Mouse (Mus musculus): ENCODE data around the gene Itih3. TPM values are rescaled to one million over a fixed set of nuclear protein-coding genes. Genes with fewer than 3 reads are reported as not detected.

Itih3 gene
- total RNA-seq, 2 experiments from 2014 or later, result 27.6 to 28.6 TPM

- no peak for TF ChIP-seq CTCF (conservative IDR thresholded peaks at IDR 0.05)
- DNase-seq (ENCODE audit: low spot score in 2 of 2), result no peak
- no peak overlapping the region for H3K27ac ChIP-seq
- no peak overlapping the region for H3K4me3 ChIP-seq
Observed at GRCm38 (mm10) chr14:30885298-30885697, 38.3 kb downstream of the Itih3 start.

DNA sequence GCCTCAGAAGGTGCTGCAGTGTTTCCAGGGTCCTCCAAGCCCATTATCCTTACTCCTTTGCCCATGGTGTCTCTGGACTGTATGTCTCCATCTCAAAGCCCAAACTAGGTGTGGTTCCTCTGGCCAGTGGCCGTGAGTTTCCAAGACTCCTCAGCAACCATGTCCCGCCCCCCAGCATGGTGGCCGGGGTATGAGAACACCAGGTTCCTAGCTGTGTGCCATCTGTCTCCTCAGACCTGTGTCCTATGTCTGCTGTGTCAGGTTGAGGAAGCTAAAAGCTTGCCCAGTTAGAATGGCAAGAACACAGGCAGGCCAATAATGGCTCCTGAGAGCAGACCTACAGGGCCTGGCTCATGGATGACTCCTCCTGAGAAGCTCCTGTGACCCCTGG lies 41.8 kb downstream of the Itih3 start:
- H3K27ac ChIP-seq, result no peak overlapping the region
- DNase-seq (ENCODE audit: low spot score in 2 of 2), result no peak
- peak; percentile 1; the same call in 1 of the 2 replicates for TF ChIP-seq CTCF (conservative IDR thresholded peaks at IDR 0.05)

DNA sequence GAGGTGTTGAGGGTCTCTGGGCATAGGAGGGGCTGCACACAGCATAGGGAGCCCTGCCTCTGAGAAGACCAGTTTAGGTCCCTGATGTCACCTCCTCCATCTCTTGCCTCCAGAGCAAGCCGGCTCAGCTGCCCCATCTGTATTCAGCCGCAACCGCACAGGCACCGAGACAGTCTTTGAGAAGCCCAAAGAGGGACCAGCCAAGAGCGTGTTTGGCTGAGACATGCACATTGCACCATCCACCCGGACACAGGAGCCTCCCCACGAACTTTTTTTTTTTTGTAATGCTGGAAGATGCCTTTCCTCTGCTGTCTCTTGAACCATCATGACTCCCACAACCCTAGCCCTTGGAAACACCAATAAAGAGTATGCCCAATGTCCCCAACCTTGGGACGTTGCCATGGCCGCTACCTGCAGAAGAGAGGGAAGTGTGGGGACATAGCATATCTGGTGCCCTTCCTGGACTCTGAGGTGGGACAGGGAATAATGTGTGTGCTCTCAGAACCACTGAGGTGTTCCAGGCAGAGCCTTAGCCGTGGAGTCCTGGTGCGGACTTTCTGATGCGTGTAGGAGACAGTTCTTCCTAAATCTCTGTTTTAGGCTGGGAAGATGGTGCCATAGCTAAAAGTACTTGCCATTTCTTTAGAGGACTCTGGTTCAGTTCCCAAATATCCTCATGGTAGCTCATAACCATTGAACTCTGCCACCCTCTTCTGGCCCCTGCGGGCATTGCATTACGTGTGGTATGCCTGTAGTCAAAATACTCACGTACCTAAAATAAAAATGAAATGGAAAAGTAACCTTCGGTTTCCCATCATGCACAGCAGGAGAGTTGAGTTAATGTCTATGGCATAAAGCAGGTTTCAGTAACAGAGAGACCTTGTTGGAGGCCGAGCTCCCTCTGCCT lies 42.5 kb downstream of the Itih3 start:
- peak; percentile 83 for TF ChIP-seq CTCF (conservative IDR thresholded peaks at IDR 0.05)
- DNase-seq (ENCODE audit: low spot score in 2 of 2), result peak in 1 of 2 experiments; percentile 57
- Histone ChIP-seq H3K27ac (no peak overlapping the region), H3K4me3 (no peak overlapping the region)

More for the DNA sequence above, 41.8 kb downstream of the Itih3 start:
- H3K4me3 ChIP-seq, result no peak overlapping the region

DNA sequence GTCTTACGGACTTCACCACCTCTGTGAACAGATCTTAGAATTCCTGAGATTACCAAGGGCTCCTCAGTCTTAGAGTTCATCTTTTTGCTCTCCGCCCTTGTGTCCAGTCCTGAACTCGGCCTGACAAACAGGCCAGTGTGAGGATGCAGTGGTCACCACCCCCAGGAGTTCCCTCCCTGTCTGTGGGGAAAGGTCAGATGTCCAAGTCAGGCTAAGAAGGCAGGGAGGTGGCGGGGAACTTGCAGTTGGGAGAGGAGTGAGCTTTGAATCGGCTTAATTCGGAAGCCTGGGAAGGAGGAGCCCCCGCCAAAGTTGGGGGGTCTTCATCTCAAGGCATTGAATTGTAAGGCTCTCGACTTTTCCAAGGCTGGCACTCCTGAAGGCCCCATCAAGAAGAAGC lies 43.3 kb downstream of the Itih3 start:
- H3K4me3 ChIP-seq, result no peak overlapping the region
- no peak overlapping the region for H3K27ac ChIP-seq
- TF ChIP-seq CTCF (conservative IDR thresholded peaks at IDR 0.05), result no peak
- DNase-seq (ENCODE audit: low spot score in 2 of 2), result no peak

DNA sequence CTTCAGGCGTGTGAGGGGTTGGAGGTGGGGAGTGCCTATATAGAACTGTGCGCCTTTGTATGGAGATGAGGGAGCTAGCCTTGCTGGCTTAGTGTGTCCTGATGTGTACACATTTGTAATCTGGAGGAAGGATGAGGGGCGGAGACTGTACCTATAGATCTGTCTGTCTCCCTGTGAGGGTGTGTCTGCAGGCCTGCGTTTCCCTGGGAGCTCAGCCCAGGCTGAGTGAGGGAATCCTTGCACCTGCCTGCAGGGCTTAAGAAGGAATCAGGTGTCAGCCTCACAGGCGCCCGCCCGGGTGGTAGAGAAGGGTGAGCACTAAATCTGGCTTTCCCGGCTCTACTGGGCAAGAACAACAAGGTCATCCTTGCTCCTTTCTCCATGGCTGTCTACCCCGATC lies 43.8 kb downstream of the Itih3 start:
- DNase-seq (ENCODE audit: low spot score in 2 of 2), result no peak
- Histone ChIP-seq H3K27ac (peak overlapping the region; percentile 28; the same call in 1 of the 2 replicates), H3K4me3 (no peak overlapping the region)
- no peak for TF ChIP-seq CTCF (conservative IDR thresholded peaks at IDR 0.05)

DNA sequence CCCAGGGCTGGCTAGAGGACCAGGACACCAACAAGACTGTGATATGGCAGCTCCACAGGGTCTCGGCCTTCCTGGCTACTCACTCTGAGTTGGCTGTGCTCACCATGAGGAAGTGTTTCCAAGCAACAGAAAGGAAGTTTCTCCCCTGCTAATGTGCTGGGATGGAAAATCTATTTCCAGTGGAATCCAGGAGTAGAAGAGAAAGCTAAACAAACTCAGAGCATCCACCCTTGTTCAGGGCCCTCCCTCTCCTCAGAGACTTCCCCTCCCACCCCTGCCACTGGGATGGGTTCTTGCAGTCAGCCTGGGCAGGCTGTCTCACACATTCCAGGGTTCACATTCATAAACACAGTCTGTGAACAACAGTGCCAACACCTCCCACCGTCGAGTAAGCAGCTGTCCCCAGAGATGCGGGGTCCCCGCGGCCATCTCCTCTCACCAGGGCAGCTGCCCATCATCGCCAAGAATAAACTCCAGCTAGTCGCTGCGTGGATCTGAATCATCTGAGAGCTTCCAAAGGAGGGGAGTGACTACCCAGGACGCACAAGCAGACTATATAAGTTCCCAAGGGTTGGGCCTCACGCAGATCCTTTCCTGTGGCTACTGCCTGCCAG lies 44.5 kb downstream of the Itih3 start, which contains the start of gene Mustn1:
Gene Mustn1 (plus strand): TSS at position 243 of the 614 bp plus-strand sequence.
- peak within 1 kb of the TSS; percentile 48; the same call in 1 of the 2 replicates for H3K27ac ChIP-seq
- no peak within 1 kb of the TSS for H3K4me3 ChIP-seq
- no peak for DNase-seq (ENCODE audit: low spot score in 2 of 2)
- TF ChIP-seq CTCF (conservative IDR thresholded peaks at IDR 0.05), result no peak

DNA sequence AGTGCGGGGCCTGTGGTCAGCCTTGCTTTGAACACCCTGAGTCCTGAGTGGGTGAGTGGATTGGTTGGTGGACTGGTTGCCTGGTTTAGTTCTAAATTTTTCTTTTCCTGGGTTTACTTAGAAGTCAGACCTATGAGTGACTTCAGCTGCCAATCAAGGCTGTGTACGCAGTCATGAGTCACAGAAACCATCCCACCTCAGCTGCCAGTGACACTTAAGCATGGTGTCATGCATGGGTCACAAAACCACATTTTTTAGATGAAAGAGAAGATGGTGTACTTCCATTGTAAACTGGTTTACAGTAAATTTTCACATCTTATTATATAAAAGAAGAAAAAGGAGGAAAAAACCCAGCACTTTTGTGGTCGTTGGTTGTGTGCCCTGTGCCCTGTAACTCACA lies 45.7 kb downstream of the Itih3 start:
- Histone ChIP-seq H3K27ac (no peak overlapping the region), H3K4me3 (no peak overlapping the region)
- TF ChIP-seq CTCF (conservative IDR thresholded peaks at IDR 0.05), result no peak
- DNase-seq (ENCODE audit: low spot score in 2 of 2), result no peak

- no peak for DNase-seq (ENCODE audit: low spot score in 2 of 2)
- no peak overlapping the region for H3K27ac ChIP-seq
- H3K4me3 ChIP-seq, result no peak overlapping the region
- TF ChIP-seq CTCF (conservative IDR thresholded peaks at IDR 0.05), result no peak
Observed at GRCm38 (mm10) chr14:30876451-30876850, 47.1 kb downstream of the Itih3 start.

DNA sequence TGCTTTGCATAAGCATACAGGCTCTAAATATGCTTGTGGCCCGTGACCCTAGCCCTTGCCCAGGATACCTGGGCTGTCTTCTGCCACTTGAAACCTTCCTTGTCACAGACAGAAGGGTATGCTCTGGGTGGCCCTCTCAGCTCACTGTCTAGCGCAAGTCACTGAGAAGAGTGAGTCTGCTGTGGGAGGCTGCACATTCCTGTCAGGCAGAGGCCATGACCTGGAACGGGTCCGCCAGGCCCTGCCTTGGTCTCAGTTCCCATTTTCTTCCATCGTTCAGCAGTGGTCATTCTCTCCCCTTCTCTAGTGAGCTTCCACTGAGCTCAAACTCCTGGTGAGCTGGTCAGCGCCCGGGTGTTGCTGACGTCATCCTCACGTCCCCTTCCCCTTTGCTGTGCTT lies 47.6 kb downstream of the Itih3 start:
- H3K4me3 ChIP-seq, result no peak overlapping the region
- no peak overlapping the region for H3K27ac ChIP-seq
- no peak for DNase-seq (ENCODE audit: low spot score in 2 of 2)
- no peak for TF ChIP-seq CTCF (conservative IDR thresholded peaks at IDR 0.05)

DNA sequence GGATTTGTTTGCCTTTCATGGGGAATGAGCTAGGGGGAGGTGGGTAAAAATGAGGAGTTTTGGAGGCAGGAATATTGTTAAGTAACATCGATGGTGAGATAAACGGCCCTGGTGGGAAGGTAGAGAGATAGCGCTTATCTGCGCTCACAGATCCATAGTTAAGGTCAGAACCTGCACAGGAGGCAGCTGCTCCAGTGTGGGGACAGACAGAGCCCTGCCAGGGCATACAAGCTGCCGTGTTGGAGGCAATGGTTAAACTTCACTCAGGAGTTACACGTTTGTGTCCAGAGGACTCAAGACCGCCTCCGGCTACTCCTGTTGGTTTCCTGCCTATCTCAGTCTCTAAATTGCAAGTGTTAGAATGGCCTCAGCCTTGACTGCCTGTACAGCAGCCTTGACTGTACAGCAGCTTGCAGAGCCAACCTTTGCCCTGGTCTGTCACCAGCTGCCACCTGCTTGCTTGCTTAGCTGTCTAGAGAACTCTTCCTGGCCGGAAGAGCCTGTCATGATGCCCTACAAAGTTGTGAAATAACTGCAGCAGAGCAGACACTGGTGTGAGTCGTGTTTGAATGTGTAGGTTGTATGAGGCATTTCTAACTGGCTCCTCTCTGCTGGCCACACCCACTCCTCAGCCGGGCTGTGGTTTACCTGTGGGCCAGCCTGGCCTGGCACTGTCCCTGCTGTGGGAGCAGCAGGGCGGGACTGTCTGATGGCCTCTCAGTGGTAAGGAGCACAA lies 48.3 kb downstream of the Itih3 start:
- TF ChIP-seq CTCF (conservative IDR thresholded peaks at IDR 0.05), result no peak
- DNase-seq (ENCODE audit: low spot score in 2 of 2), result no peak

GRCm38 (mm10) chr14:30874095-30874700 lies 49.4 kb downstream of the Itih3 start:
- Histone ChIP-seq H3K27ac (no peak overlapping the region), H3K4me3 (no peak overlapping the region)
- TF ChIP-seq CTCF (conservative IDR thresholded peaks at IDR 0.05), result no peak
- no peak for DNase-seq (ENCODE audit: low spot score in 2 of 2)

More for the DNA sequence above, 48.3 kb downstream of the Itih3 start:
- no peak overlapping the region for H3K27ac ChIP-seq
- H3K4me3 ChIP-seq, result no peak overlapping the region

All from layer of hippocampus, adult 2 months (tissue).